Mouse (Mus musculus) heart, postnatal 0 days (tissue): ENCODE data around the gene Glmp.
"Not testable (repeated sequence)": the region's sequence is repeated elsewhere in the genome, so short reads cannot be mapped to it uniquely, and the experiment has no call there.

Experiments used
- CTCF ChIP-seq: IDR thresholded peaks from 2 replicates; pipeline ENCODE4 v1.5.1; 2016; ENCODE audit warnings: antibody characterized with exemption, control low read depth, low read depth
- EP300 ChIP-seq: IDR thresholded peaks from 2 replicates; pipeline ENCODE4 v1.6.1; 2016; ENCODE audit warnings: antibody characterized with exemption, low read depth

- TF ChIP-seq CTCF, EP300: not testable (repeated sequence)
Measured at GRCm38 (mm10) chr3:88372643-88373042, 47.8 kb downstream of the Glmp start, which contains the start of gene Bglap3.
